Mouse (Mus musculus) cerebellum, adult 18-20 months (tissue): ENCODE results near the gene Ccdc171.
"Not testable (repeated sequence)": the region's sequence is repeated elsewhere in the genome, so short reads cannot be mapped to it uniquely, and the experiment has no call there.

Experiments used
- DNase-seq, 2 experiments: peaks; one replicate each; pipeline ENCODE4 v3.0.0; 2021

Gene Ccdc171

GRCm38 (mm10) chr4:83524843-83525689 lies at the start of gene Ccdc171:
TSS of gene Ccdc171 (plus strand) at chr4:83525545.
- peak; percentile 93 to 97 for DNase-seq

DNA sequence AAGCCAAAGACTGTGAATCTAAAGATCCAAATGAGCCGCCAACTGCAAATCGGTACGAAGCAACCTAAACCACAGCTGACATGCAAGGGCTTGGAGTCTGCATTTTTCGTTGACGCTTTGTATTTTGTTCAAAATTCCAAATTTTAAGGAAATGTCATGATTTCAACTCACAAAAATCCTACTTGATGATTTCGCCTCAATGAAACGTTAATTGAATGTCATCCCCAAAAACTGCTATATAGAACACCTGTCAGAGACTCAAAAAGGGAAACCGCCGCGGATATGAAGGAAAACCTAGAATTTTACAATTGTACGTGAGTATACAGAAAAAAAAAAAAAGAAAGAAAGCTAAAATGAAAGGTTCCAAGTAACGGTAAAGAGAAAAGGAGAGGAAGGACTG lies 40.1 kb upstream of the Ccdc171 start:
- no peak for DNase-seq

DNA sequence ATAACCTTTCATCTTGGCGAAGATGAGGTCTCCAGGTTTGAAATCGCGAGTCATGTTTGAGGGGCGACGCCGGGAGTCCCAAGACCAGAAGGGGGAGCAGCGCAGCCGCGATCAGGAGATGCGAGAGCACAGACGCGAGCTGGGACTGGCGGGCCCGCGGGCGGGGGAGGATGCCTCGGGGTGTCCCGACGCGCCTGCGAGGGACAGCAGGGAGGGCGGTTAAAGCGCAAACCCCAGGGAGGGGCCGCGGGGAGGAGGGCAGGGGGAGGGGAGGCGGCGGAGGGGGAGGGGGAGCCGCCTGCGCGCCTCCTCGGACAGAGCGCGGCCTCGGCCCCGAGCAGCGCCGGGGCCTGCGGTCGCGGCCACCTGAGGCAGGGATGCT lies 39.6 kb upstream of the Ccdc171 start:
- peak; percentile 90 to 91 for DNase-seq

- peak; percentile 93 to 95 for DNase-seq
These were observed 39.0 kb upstream of the Ccdc171 start, which contains the start of gene Psip1 for GRCm38 (mm10) chr4:83486117-83486901. TSS of gene Psip1 (minus strand) at chr4:83486459.

DNA sequence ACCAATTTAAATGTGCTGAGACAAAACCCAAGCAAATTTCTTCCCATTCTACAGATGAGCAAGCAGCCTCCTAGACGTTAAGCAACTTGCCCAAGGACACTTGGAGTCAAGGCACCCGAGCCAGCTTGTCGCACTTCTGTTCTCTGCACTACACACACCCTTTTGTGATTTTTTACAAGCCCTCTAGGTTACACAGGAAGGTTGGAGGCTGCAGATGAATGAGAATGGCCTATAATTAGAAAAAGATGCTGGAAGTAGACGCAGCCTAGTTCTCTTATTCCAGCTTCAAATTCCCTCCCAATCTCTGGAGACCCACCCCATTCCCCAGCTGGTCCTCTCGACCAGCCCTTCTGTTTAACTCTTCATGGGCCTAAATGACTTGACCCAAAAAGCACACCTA lies 36.2 kb upstream of the Ccdc171 start:
- DNase-seq = no peak

DNA sequence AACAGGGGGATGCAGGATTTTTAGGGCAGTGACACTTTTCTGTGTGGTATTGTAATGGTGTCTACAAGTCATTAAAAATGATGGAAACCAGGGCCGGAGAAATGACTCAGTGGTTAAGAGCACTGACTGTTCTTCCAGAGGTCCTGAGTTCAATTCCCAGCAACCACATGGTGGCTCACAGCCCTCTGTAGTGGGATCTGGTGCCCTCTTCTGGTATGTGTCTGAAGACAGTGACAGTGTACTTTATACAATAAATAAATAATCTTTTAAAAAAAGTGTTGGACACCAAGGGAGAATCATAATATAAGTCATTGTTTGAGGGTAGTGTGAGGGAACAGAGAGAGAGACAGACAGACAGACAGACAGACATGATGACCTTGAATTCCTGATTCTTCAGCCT lies 32.2 kb upstream of the Ccdc171 start:
- DNase-seq = no peak

DNA sequence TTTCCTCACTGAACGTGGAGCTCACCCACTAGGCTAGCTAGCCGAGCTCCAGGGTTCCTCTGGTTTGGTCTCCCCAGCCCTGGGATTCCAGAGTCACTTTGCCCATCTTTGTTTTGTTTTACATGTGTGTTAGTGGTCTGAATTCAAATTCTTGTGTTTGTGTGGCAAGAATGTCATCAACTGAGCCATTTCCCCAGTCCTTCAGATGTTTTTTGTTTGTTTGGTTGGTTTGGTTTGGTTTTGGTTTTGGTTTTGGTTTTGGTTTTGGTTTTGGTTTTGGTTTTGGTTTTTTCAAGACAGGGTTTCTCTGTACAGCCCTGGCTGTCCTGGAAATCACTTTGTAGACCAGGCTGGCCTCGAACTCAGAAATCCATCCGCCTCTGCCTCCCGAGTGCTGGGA lies 28.3 kb upstream of the Ccdc171 start:
- DNase-seq = not testable (repeated sequence)

DNA sequence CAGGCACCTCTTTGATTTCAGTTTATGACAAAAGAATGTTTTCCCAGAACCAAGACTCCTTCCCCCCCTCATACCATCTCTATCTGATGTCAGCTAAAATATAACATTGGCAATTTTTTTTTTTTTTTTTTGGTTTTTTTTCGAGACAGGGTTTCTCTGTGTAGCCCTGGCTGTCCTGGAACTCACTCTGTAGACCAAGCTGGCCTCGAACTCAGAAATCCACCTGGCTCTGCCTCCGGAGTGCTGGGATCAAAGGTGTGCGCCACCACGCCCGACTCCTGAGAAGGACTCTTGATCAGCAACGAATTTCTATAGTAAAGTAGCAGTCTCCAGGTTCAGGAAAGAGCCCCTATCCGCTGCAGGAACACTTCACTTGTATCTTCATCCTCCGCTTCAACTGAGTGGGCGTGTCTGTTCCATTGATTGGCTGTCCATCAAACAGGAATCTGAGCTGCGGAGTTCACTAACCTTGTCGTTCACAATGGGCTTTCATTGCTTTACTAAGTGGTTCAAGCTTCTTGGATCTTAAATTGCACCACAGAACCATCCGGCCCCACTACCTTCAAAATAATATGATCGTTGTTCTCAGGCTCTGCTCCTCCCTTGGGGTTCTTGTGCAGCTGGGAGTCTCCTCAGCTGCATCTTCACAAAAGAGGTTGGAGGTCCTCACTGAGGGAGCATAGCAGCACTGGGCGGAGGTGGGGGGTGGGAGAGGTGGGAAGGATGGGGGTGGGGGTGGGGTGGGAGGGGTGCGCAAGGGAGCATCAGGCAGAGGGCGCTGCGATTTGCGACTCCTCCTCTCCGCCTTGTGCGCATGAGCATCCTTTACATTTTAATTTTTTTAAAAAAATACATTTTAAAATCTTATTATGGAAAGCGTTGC lies 24.9 kb upstream of the Ccdc171 start:
- no peak for DNase-seq

- no peak for DNase-seq
These were observed 24.3 kb upstream of the Ccdc171 start for GRCm38 (mm10) chr4:83501037-83501430.

DNA sequence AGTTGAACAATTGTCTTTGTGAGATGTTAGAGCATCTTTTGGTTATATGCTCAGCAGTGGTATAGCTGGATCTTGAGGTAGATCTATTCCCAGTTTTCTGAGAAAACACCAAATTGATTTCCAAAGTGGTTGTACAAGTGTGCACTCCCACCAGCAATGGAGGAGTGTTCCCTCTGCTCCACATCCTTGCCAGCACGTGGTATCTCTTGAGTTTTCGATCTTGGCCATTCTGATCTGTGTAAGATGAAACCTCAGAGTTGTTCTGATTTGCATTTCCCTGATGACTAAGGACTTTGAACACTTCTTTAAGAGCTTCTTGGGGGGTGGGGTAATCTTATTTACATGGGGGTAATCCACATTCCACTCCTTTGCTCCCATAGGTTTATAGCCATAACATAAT lies 15.7 kb upstream of the Ccdc171 start:
- DNase-seq = no peak

- no peak for DNase-seq
These were observed 14.3 kb upstream of the Ccdc171 start for GRCm38 (mm10) chr4:83511083-83511482.

- DNase-seq = no peak
These were observed 13.1 kb upstream of the Ccdc171 start for GRCm38 (mm10) chr4:83512217-83512616.

DNA sequence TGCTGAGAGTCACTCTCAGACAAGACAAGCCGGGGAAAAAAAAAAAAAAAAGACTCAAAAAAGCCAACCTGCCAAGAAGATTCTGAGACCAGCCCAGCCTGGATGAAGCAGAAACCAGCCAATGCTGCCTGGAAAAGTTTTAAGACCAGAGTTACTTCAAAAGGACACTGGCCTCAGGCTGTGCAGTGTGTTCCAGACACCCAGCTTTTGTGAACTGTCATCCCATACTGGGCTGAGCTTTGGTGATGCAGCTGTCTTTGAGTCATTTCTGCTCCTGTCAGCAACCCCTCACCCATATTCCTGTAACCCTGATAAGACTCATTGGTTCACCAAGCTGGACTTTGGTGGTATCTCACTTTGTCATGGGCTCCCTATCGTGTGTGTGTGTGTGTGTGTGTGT lies 12.7 kb upstream of the Ccdc171 start:
- DNase-seq = no peak

GRCm38 (mm10) chr4:83514183-83514582 lies 11.2 kb upstream of the Ccdc171 start:
- DNase-seq = no peak

GRCm38 (mm10) chr4:83514976-83515669 lies 10.2 kb upstream of the Ccdc171 start:
- DNase-seq = no peak

GRCm38 (mm10) chr4:83516144-83516543 lies 9.2 kb upstream of the Ccdc171 start:
- not testable (repeated sequence) for DNase-seq

GRCm38 (mm10) chr4:83519148-83519547 lies 6.2 kb upstream of the Ccdc171 start:
- no peak for DNase-seq

DNA sequence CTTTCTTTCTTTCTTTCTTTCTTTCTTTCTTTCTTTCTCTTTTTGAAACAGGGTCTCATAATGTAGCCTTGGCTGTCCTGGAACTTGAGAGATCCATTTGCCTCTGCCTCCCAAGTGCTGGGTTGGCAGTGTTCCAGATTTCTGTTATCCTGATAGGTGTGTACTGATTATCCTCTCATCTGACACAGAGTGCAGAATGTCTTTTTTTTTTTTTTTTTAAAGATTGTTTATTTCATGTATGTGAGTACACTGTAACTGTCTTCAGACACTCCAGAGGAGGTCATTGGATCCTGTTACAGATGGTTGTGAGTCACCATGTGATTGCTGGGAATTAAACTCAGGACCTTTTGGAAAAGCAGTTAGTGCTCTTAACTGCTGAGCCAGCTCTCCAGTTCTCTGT lies 5.5 kb upstream of the Ccdc171 start:
- no peak for DNase-seq

GRCm38 (mm10) chr4:83520308-83520707 lies 5.0 kb upstream of the Ccdc171 start:
- no peak for DNase-seq

GRCm38 (mm10) chr4:83522066-83522465 lies 3.3 kb upstream of the Ccdc171 start:
- DNase-seq = no peak

- DNase-seq = peak in 1 of 2 experiments; percentile 9
These were observed 896 bp upstream of the Ccdc171 start for GRCm38 (mm10) chr4:83524456-83524842.

DNA sequence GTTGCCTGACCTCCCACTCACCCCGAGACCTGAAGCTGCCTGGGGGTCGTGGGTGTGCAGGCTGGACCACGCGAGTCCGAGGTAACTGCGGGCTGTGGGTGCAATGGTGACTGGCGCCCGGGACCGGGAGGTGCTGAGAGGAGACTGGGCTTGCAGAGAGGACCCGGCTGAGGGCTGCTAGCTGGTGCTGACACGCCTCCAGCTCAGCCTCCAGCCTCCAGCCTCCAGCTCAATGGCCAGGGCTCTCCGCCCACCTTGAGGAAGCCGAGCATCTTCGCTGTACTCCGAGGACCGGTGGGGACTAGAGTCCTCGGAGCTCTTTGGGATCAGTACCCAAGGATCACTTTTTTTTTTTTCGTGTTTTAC lies 328 bp downstream of the Ccdc171 start:
- peak in 1 of 2 experiments; percentile 55 for DNase-seq
